Mouse (Mus musculus) macrophage (primary cell): ENCODE measurements around the gene Ghrh. TPM values are rescaled to one million over a fixed set of nuclear protein-coding genes. Genes with fewer than 3 reads are reported as not detected.

Experiments
- H3K27ac ChIP-seq: fragments of 350-480 bp; formaldehyde crosslinking; 2 replicates; pipeline ENCODE4 v1.9.0; 2021
- H3K36me3 ChIP-seq: fragments of 350-480 bp; formaldehyde crosslinking; 2 replicates; pipeline ENCODE4 v1.9.0; 2021; ENCODE audit errors: inconsistent target
- H3K4me3 ChIP-seq: fragments of 350-480 bp; formaldehyde crosslinking; 2 replicates; pipeline ENCODE4 v1.9.0; 2021; ENCODE audit errors: inconsistent target
- H3K79me2 ChIP-seq: fragments of 350-480 bp; formaldehyde crosslinking; 2 replicates; pipeline ENCODE4 v1.9.0; 2021; ENCODE audit errors: inconsistent target
- WGBS: methylation state at CpG from one replicate; pipeline ENCODE4 v1.1.7; 2026; ENCODE audit warnings: inconsistent platforms; ENCODE audit not compliant: missing documents; 5-methylcytosine and 5-hydroxymethylcytosine counted together
- polyA plus RNA-seq: library from polyadenylated mRNA; stranded (reverse); fragments of 250-400 nt; gene quantifications from 3 replicates; pipeline ENCODE4 v1.2.4, GENCODE M21; 2018; ENCODE audit warnings: inconsistent platforms

Ghrh gene
- polyA plus RNA-seq, 1 experiment from 2014 or later: not detected

GRCm38 (mm10) chr2:157367991-157368390 lies 20.7 kb upstream of the Ghrh start:
- WGBS: 2% methylated on average over 13 of the region's 13 CpGs
- Histone ChIP-seq H3K36me3 (no peaks in the 10 kb centered on the region), H3K4me3 (peak overlapping the region; percentile 90)

GRCm38 (mm10) chr2:157367184-157367893 lies 20.0 kb upstream of the Ghrh start, which contains the start of gene Manbal:
TSS of gene Manbal (plus strand) at chr2:157367594.
- WGBS: 4% methylated on average over 42 of the region's 42 CpGs
- peaks cover 47% of the 10 kb centered on the region for H3K79me2 ChIP-seq
- no peaks in the 10 kb centered on the region for H3K36me3 ChIP-seq
- peak within 1 kb of the TSS; percentile 91 for H3K27ac ChIP-seq
- H3K4me3 ChIP-seq: peak within 1 kb of the TSS; percentile 90

More at GRCm38 (mm10) chr2:157367991-157368390, 20.7 kb upstream of the Ghrh start:
- H3K27ac ChIP-seq: peak overlapping the region; percentile 91
- peaks cover 54% of the 10 kb centered on the region for H3K79me2 ChIP-seq

DNA sequence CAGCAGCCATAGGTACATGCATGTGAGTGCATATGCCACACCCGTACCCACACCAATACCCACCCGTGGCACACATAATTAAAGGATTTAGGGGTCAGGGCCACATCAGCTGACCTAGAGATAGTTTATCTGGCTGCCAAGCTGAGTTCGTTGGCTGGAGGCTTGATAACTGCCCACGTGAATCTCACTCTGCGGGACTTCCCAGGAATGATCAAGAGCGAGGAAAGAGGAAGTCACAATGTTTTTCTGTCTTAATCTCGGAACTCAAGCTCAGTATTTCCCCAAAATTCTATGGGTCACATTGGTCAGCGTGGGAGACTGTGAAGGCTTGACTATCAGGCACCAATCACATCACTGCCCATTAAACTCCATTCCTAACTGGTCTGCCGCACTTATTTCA lies 19.5 kb upstream of the Ghrh start:
- Histone ChIP-seq H3K27ac (peak overlapping the region; percentile 91), H3K4me3 (peak overlapping the region; percentile 90; the same call in 1 of the 2 replicates), H3K36me3 (no peaks in the 10 kb centered on the region), H3K79me2 (peaks cover 41% of the 10 kb centered on the region)
- WGBS: 34% methylated on average over 9 of the region's 9 CpGs

- H3K36me3 ChIP-seq: no peaks in the 10 kb centered on the region
- H3K4me3 ChIP-seq: no peak overlapping the region
- H3K27ac ChIP-seq: no peak overlapping the region
- 78% methylated on average over 3 of the region's 3 CpGs for WGBS
- peaks cover 4% of the 10 kb centered on the region for H3K79me2 ChIP-seq
These were observed 15.7 kb upstream of the Ghrh start for GRCm38 (mm10) chr2:157363031-157363430.

- Histone ChIP-seq H3K79me2 (no peaks in the 10 kb centered on the region), H3K4me3 (no peak overlapping the region), H3K36me3 (no peaks in the 10 kb centered on the region), H3K27ac (no peak overlapping the region)
- WGBS: 88% methylated on average over 4 of the region's 5 CpGs
These were observed 12.7 kb upstream of the Ghrh start for GRCm38 (mm10) chr2:157360028-157360427.

DNA sequence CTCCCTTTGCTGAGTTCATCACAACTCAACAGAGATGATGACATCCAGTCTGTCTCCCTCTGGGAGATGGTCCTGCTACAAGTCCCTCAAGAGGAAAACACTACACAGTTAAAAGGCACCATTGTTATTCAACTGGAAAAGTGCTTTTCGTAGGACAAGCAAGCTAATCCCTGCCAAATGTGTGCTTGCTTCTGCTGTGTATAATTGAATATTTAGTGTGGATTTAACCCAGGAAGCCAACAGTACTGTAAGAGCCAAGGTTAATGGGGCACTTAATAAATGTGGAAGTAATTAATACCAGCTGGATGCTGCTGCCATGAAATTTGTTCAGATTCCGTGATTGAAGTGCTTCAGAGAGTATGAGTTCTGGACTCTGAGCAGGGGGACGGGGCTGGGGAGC lies 6.8 kb upstream of the Ghrh start:
- Histone ChIP-seq H3K79me2 (no peaks in the 10 kb centered on the region), H3K4me3 (no peak overlapping the region), H3K36me3 (no peaks in the 10 kb centered on the region), H3K27ac (no peak overlapping the region)
- WGBS: 91% methylated on average over 3 of the region's 3 CpGs

- Histone ChIP-seq H3K27ac (no peak overlapping the region), H3K36me3 (no peaks in the 10 kb centered on the region), H3K79me2 (no peaks in the 10 kb centered on the region), H3K4me3 (no peak overlapping the region)
- WGBS: 91% methylated on average over 4 of the region's 4 CpGs
These were observed 5.9 kb upstream of the Ghrh start for GRCm38 (mm10) chr2:157353183-157353582.

- Histone ChIP-seq H3K36me3 (no peaks in the 10 kb centered on the region), H3K79me2 (no peaks in the 10 kb centered on the region), H3K27ac (no peak overlapping the region), H3K4me3 (no peak overlapping the region)
- WGBS: 87% methylated on average over 12 of the region's 12 CpGs
These were observed 1.9 kb upstream of the Ghrh start for GRCm38 (mm10) chr2:157349121-157349778.

- Histone ChIP-seq H3K79me2 (no peaks in the 10 kb centered on the region), H3K4me3 (no peak overlapping the region), H3K27ac (no peak overlapping the region), H3K36me3 (no peaks in the 10 kb centered on the region)
- 87% methylated on average over 6 of the region's 6 CpGs for WGBS
These were observed 4.0 kb downstream of the Ghrh start for GRCm38 (mm10) chr2:157343337-157343736.

DNA sequence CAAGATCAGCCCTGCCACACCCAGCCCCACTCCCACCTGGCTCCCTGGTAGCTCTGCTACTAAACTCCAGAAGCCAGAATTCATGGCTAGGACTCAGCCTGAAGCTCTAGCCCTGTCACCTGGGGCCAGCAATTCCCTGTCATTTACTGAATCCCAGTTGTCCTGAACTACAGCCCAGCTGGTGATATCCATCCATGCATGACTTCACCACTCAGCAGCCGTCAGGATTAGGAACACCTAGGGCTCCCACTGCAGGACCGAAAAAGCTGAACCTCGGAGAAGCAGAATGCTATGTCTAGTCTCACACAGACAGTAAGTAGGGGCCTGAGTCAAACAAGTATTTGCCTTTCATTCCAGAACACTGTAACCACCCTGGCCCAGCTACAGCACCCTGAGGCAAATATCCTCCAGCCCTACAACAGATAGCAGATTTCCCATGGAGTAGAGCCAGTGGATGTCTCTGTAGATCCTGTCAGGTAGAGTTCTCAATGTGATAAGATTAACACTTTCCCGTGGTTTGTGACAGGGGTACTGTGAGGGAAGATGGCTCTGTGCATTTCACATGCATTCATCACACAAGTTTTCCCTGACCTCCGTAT lies 4.9 kb downstream of the Ghrh start:
- 88% methylated on average over 5 of the region's 5 CpGs for WGBS
- no peaks in the 10 kb centered on the region for H3K36me3 ChIP-seq
- H3K79me2 ChIP-seq: no peaks in the 10 kb centered on the region
- no peak overlapping the region for H3K4me3 ChIP-seq
- H3K27ac ChIP-seq: no peak overlapping the region

DNA sequence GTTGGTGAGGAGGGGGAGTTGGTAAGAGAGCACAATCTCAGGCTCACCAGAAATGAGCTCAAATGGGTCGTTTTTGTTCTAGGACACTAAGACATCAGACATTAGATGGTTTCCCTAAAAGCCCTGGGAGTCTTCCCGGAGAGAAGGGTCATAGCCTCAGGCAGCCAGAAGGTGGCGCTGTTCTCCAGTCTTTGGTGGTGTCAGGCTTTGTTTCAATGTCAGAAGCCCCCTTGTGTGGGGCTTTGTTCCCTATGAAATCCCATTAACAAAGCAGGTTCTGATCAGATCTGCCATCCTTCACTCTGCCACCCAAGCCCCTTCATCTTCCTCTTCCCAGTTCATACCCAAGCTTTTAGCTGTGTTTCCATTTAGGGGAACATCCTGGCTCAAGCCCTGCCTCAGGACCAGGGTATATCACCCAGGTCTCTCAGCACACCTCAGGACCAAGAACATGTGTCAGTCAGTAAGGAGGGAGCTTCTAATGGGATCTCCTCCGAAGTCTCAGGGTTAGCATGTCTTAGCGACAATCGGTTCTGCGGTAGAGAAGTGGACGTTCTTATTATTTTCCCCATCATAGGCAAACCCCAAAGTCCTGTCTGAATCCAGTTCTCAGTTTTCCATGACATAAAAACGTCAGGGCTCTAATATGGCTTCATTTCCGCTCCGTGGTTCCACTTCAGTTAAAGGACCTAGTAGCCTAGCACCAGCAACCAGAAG lies 5.6 kb downstream of the Ghrh start:
- no peak overlapping the region for H3K4me3 ChIP-seq
- no peak overlapping the region for H3K27ac ChIP-seq
- H3K79me2 ChIP-seq: no peaks in the 10 kb centered on the region
- WGBS: 61% methylated on average over 11 of the region's 11 CpGs
- no peaks in the 10 kb centered on the region for H3K36me3 ChIP-seq

DNA sequence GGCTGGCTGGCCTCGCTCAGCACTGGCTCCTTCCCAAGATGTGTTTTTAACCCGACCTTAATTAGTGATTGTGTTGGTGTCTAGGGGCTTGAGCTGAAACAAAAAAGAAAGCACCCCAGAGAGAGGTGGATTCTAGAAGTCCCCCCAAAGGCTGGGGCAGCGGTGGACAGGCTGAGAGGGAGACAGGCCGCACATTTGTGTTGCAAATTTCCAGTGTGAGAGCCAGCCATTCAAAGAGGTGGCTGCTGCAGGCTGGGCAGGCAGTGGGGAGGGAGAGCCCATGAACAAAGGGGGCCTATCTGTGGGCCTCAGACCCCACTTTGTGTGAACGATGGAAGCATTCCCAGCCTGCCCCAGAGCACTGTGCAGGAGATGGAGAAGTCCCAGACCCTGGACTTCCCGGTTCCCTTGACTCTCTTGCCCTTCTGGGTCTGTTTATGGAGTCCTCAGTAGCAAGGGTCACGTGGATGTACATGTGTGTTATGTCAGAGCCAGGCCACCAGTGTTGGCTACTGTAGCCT lies 7.0 kb downstream of the Ghrh start:
- H3K79me2 ChIP-seq: no peaks in the 10 kb centered on the region
- no peak overlapping the region for H3K4me3 ChIP-seq
- WGBS: 67% methylated on average over 7 of the region's 7 CpGs
- H3K27ac ChIP-seq: no peak overlapping the region
- H3K36me3 ChIP-seq: no peaks in the 10 kb centered on the region

DNA sequence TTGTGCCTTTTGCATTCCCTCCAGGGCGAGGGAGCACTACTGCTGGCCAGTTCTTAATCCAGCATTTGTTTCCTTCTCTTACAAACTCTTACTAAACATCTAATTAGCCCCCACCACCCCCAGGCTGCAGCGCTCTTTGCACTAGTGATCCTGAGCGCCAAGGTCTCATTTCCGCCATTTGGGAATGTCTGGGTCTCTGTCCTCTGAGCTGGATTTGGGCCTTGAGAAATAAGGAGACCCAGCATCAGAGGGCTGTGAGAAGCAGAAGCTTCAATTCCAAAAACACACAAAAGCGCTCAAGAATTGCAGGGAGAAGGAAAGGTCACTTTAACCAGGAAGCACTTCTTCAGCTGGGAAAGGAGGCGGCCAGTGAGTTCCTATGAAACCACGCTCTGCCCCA lies 7.8 kb downstream of the Ghrh start:
- H3K27ac ChIP-seq: no peak overlapping the region
- H3K4me3 ChIP-seq: no peak overlapping the region
- 84% methylated on average over 7 of the region's 7 CpGs for WGBS
- no peaks in the 10 kb centered on the region for H3K36me3 ChIP-seq
- H3K79me2 ChIP-seq: no peaks in the 10 kb centered on the region

DNA sequence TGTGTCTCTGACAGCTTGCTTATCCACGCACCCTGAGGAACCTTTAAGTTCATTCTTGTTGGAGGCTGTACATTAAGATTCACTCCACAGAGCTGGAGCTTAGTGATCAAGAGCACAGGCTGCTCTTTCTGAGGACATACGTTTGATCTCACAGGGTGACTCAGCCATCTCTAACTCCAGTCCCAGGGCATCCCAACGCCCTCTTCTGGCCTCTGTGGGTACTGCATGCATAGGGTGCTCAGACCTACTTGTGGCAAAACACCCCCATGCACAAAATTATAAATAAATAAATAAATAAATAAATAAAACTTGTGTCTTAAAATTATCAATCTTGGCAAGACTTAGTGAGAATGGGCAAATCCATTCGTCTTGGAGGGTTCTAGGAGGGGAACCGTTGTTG lies 8.6 kb downstream of the Ghrh start:
- no peak overlapping the region for H3K4me3 ChIP-seq
- H3K27ac ChIP-seq: no peak overlapping the region
- 35% methylated on average over 5 of the region's 5 CpGs for WGBS
- no peaks in the 10 kb centered on the region for H3K36me3 ChIP-seq
- no peaks in the 10 kb centered on the region for H3K79me2 ChIP-seq
